Mouse (Mus musculus) intestine, postnatal 0 days (tissue): Measurements from ENCODE around the gene Pde4dip. TPM values are rescaled to one million over a fixed set of nuclear protein-coding genes. Genes with fewer than 3 reads are reported as not detected.

Experiments used
- ATAC-seq: fragments of 200-750 bp; cut with Nextera tagmentation; 2 replicates; pipeline ENCODE4 v1.8.0; 2017; ENCODE audit warnings: mild to moderate bottlenecking, moderate TSS enrichment, moderate library complexity
- H3K27ac ChIP-seq: fragments of 300-500 bp; sonication (generic); 2 replicates; pipeline ENCODE4 v1.5.1; 2014; ENCODE audit warnings: mild to moderate bottlenecking, low read depth, low read length, moderate library complexity
- H3K27me3 ChIP-seq: fragments of 300-500 bp; sonication (generic); replicated peaks from 2 replicates; pipeline ENCODE4 v1.6.1; 2014; ENCODE audit warnings: low read length, mixed read lengths; ENCODE audit not compliant: control insufficient read depth, insufficient read depth
- H3K36me3 ChIP-seq: fragments of 300-500 bp; sonication (generic); 2 replicates; pipeline ENCODE4 v1.6.1; 2014; ENCODE audit warnings: mild to moderate bottlenecking, moderate library complexity; ENCODE audit not compliant: control insufficient read depth, insufficient read depth
- H3K4me1 ChIP-seq: fragments of 300-500 bp; sonication (generic); replicated peaks from 2 replicates; pipeline ENCODE4 v1.6.1; 2014; ENCODE audit warnings: antibody characterized with exemption, low read length, mixed read lengths; ENCODE audit not compliant: control insufficient read depth, insufficient read depth
- H3K4me2 ChIP-seq: fragments of 300-500 bp; sonication (generic); replicated peaks from 2 replicates; pipeline ENCODE4 v1.6.1; 2014; ENCODE audit warnings: low read depth, mild to moderate bottlenecking, moderate library complexity
- H3K4me3 ChIP-seq: fragments of 300-500 bp; sonication (generic); 2 replicates; pipeline ENCODE4 v1.5.1; 2014; ENCODE audit warnings: low read depth, low read length
- H3K9ac ChIP-seq: fragments of 300-500 bp; sonication (generic); 2 replicates; pipeline ENCODE4 v1.6.1; 2014; ENCODE audit warnings: mild to moderate bottlenecking, low read depth, low read length
- H3K9me3 ChIP-seq: fragments of 300-500 bp; sonication (generic); 2 replicates; pipeline ENCODE4 v1.6.1; 2016; ENCODE audit warnings: mixed run types; ENCODE audit not compliant: control insufficient read depth
- CTCF ChIP-seq: sonication (generic); IDR thresholded peaks from 2 replicates; pipeline ENCODE4 v1.5.1; 2016; ENCODE audit warnings: low read depth, mild to moderate bottlenecking, control low read depth, antibody characterized with exemption, moderate library complexity
- WGBS: fragments of 180-500 bp; shearing (Covaris S2); extraction: QIAGEN DNeasy Blood & Tissue Kit; methylation state at CpG from one replicate; pipeline ENCODE4 v1.1.7; 2014; 5-methylcytosine and 5-hydroxymethylcytosine counted together
- polyA plus RNA-seq: library from polyadenylated mRNA; unstranded; fragments of >200 nt; fragmentation: Nextera tagmentation; extraction: Ambion mirVana; gene quantifications from 2 replicates; pipeline ENCODE4 v1.2.1, GENCODE M21; 2015

Gene Pde4dip
- polyA plus RNA-seq, 1 experiment from 2014 or later: 10.0 TPM

DNA sequence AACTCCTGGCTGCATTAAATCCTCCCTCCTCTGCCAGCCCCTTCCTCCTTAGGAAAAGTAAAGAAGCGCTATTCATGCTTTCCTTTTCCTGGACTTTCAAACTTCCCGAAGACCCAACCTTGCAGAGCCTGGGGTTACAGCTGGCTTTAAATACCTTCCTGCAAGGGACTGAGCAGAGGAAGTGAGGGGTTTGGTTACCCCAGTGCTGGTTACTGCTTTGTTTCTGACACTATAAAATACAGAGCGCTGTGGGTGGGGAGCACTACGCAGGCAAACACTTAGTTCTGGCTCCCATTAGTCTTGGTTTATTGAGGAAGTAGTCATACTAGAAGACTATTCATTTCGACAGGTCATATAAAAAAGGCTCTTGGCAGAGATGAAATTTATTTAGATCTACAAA is 128.7 kb downstream of the Pde4dip start:
- Histone ChIP-seq H3K4me3 (no peak overlapping the region), H3K27me3 (no peaks in the 10 kb centered on the region), H3K9ac (no peak overlapping the region), H3K4me1 (no peaks in the 10 kb centered on the region), H3K4me2 (no peak overlapping the region), H3K36me3 (peaks cover 33% of the 10 kb centered on the region), H3K27ac (no peak overlapping the region), H3K9me3 (no peaks in the 10 kb centered on the region)
- 42% methylated on average over 5 of the region's 5 CpGs for WGBS
- no peak for TF ChIP-seq CTCF
- ATAC-seq: no peak

DNA sequence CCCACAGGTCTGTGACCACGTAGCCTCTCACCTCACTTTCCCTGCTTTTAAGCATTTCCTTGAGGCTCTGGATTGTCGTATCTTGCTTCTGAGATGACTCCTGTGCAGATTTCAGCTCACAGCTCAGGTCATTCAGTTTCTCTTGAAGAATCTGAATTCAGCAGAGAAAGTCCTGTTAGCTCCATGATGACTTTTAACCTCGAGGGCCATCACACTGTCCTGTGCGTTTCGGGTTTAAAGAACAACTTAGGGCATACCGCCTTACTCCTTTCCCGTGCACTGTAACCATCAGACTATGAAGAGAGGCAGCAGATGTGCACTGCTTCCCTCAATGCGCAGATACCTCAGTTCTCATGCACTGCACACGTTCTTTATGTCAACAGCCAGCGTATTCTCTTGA is 131.0 kb downstream of the Pde4dip start:
- Histone ChIP-seq H3K4me3 (no peak overlapping the region), H3K4me1 (no peaks in the 10 kb centered on the region), H3K27ac (peak overlapping the region; percentile 74), H3K36me3 (peaks cover 53% of the 10 kb centered on the region), H3K9me3 (no peaks in the 10 kb centered on the region), H3K9ac (no peak overlapping the region), H3K27me3 (no peaks in the 10 kb centered on the region), H3K4me2 (no peak overlapping the region)
- no peak for ATAC-seq
- TF ChIP-seq CTCF: no peak
- 84% methylated on average over 10 of the region's 10 CpGs for WGBS

DNA sequence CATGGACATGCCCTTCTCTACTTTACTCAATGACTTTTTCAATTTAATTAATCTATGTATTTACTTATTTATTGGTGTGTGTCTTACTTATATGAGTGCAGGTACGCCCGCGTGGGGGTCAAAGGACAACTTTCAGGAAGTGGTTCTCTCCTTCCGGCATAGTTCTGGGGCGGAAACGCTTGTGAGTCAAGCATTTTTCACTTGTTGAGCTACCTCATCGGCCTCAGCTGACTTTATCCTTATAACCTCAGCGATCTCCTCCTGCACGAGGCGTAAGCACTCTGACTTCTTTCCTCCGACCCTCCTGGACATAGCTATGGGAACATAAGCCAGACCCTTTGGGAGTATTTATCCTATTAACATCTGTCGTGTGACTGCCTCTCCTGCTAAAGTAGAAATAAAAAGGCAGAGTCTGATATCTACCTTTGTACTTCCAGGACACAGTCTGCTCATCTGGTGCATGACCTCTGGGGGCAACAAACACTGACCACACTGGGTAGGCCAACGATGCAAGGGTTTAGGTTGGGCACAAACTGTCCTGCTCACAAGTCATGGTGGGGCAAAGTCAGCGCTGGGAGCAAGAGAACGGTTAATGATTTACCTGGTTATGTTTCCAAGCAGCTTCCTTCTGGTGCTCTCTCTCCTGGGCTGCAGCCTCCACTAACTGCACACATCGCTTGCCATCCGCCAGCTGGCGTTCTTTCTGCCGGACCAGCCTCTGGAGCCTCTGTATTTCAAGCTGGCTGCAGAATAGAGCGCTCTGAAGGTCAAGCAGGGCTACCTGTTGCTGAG is 132.0 kb downstream of the Pde4dip start:
- Histone ChIP-seq H3K4me3 (no peak overlapping the region), H3K36me3 (peaks cover 63% of the 10 kb centered on the region), H3K27ac (peak overlapping the region; percentile 86), H3K4me2 (peak overlapping the region; percentile 48), H3K4me1 (no peaks in the 10 kb centered on the region), H3K9me3 (no peaks in the 10 kb centered on the region), H3K27me3 (no peaks in the 10 kb centered on the region), H3K9ac (no peak overlapping the region)
- peak; percentile 52 for TF ChIP-seq CTCF
- whole genome bisulfite sequencing: 36% methylated on average over 20 of the region's 20 CpGs
- peak; percentile 94 for ATAC-seq

DNA sequence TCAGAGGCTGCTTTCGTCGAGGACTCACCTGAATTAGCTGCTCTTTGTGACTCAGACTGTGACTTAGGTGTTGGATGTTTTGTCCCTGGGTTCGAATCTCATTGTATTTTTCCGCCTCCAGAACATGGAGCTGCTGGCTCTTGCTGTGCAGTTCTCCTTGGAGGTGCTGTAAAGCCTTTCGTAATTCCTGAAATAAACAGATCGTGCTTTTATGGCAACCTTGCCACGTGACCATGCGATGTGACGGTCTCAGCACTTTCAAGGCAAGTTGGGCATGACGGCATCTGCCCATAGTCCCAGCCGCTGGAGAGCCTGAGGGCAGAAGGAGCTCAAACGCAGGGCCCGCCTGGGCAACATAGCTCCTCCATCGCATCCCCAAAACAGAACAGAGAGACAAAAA is 133.1 kb downstream of the Pde4dip start:
- Histone ChIP-seq H3K36me3 (peaks cover 74% of the 10 kb centered on the region), H3K4me1 (no peaks in the 10 kb centered on the region), H3K4me3 (no peak overlapping the region), H3K4me2 (no peak overlapping the region), H3K9ac (no peak overlapping the region), H3K9me3 (no peaks in the 10 kb centered on the region), H3K27ac (no peak overlapping the region), H3K27me3 (no peaks in the 10 kb centered on the region)
- ATAC-seq: no peak
- TF ChIP-seq CTCF: no peak
- 87% methylated on average over 14 of the region's 14 CpGs for WGBS

DNA sequence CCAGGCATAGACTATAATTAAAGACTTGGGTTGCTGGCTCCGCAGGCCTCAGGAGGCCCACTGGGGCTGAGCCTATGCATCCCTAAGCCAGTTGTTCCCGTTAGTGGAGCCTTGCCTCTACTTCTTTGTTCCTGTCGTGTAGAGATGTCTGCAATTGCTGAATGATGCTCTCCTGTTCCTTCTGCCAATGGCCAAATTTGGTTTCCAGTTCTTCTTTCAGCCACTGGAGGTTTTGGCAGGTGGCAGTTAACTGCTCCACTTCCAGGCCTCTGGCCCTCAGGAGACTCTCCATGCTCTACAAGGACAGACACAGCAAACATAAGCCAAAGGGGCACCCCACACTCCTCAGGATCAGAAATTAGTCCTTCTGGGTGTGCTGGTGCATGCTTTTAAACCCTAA is 135.6 kb downstream of the Pde4dip start:
- H3K4me2 ChIP-seq: no peak overlapping the region
- H3K36me3 ChIP-seq: peaks cover 92% of the 10 kb centered on the region
- H3K27ac ChIP-seq: no peak overlapping the region
- no peak for TF ChIP-seq CTCF
- no peaks in the 10 kb centered on the region for H3K9me3 ChIP-seq
- no peak for ATAC-seq
- H3K27me3 ChIP-seq: no peaks in the 10 kb centered on the region
- no peak overlapping the region for H3K4me3 ChIP-seq
- H3K4me1 ChIP-seq: no peaks in the 10 kb centered on the region
- 80% methylated on average over 3 of the region's 3 CpGs for WGBS
- H3K9ac ChIP-seq: no peak overlapping the region

DNA sequence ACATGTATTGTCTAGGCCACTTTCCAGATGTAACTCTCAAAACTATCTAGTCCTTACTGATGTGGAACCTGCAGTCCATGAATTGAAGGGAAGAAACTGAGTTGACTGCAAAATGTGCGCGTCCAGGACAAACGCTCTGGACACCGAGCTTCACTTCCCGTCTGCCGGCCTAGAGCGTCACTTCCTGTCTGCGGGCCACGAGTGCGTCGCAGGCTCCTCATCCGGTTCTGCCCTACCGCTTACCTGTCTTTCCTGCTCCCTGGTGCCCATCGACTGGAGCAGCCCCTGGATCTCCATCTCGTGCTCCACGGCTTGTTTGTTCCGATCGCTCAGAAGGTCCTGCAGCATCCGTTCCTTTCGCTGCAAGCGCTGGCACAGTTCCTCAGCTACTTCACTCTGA is 136.9 kb downstream of the Pde4dip start:
- Histone ChIP-seq H3K27me3 (no peaks in the 10 kb centered on the region), H3K4me1 (no peaks in the 10 kb centered on the region), H3K9ac (no peak overlapping the region), H3K27ac (no peak overlapping the region), H3K4me3 (no peak overlapping the region), H3K36me3 (peaks cover 92% of the 10 kb centered on the region), H3K4me2 (no peak overlapping the region), H3K9me3 (no peaks in the 10 kb centered on the region)
- ATAC-seq: no peak
- WGBS: 94% methylated on average over 21 of the region's 21 CpGs
- TF ChIP-seq CTCF: no peak
